Mouse (Mus musculus): ENCODE results near the gene Pip4k2a. TPM values are rescaled to one million over a fixed set of nuclear protein-coding genes. Genes with fewer than 3 reads are reported as not detected.
A peak's percentile ranks its signal among the peaks of the same experiment; 100 is the strongest.

Pip4k2a gene
- polyA plus RNA-seq, 1 experiment from 2014 or later, result 12.7 TPM

GRCm38 (mm10) chr2:18835266-18835908 lies 162.5 kb downstream of the Pip4k2a start:
- ATAC-seq (ENCODE audit: low read depth), result no peak
- no peak overlapping the region for H3K27ac ChIP-seq (replicated peaks)
- 95% methylated on average over 12 of the region's 12 CpGs for WGBS

DNA sequence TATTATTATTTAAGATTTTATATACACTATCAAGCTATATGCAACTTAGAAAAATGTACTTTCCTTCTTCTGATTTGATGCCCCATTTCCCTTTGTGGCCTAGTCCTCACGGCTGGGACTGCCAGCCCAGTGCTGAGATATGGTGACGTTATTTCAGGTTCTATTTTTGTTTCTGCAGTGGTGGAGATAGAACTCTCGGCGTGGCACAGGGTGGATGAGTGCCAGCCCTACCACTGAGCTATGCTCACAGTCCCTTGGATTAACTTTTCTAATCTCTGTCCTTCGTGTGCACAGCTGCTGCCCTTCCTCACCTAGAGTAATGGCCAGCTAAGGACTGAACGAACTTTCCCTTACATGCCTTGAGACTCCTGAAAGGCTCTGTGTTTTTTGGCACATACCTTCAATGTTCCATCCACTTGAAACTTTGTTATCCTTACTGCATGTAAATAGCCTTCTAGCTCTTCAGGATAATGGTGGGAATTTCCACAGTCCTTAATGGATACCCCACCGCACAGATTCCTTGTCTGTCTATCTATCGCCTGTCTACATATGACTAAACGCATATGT lies 164.8 kb downstream of the Pip4k2a start:
- Histone ChIP-seq H3K4me3 (no peak overlapping the region), H3K9me3 (no peaks in the 10 kb centered on the region), H3K27me3 (no peaks in the 10 kb centered on the region), H3K4me2 (no peak overlapping the region), H3K4me1 (replicated peaks) (no peaks in the 10 kb centered on the region), H3K9ac (no peak overlapping the region), H3K36me3 (no peaks in the 10 kb centered on the region), H3K27ac (replicated peaks) (no peak overlapping the region)
- 89% methylated on average over 9 of the region's 9 CpGs for WGBS
- no peak for ATAC-seq (ENCODE audit: low read depth)

More at GRCm38 (mm10) chr2:18835266-18835908, 162.5 kb downstream of the Pip4k2a start:
- no peak overlapping the region for H3K4me3 ChIP-seq
- no peak overlapping the region for H3K4me2 ChIP-seq
- H3K36me3 ChIP-seq, result no peaks in the 10 kb centered on the region
- H3K9ac ChIP-seq, result no peak overlapping the region
- H3K9me3 ChIP-seq, result no peaks in the 10 kb centered on the region
- H3K27me3 ChIP-seq, result no peaks in the 10 kb centered on the region
- no peaks in the 10 kb centered on the region for H3K4me1 ChIP-seq (replicated peaks)

DNA sequence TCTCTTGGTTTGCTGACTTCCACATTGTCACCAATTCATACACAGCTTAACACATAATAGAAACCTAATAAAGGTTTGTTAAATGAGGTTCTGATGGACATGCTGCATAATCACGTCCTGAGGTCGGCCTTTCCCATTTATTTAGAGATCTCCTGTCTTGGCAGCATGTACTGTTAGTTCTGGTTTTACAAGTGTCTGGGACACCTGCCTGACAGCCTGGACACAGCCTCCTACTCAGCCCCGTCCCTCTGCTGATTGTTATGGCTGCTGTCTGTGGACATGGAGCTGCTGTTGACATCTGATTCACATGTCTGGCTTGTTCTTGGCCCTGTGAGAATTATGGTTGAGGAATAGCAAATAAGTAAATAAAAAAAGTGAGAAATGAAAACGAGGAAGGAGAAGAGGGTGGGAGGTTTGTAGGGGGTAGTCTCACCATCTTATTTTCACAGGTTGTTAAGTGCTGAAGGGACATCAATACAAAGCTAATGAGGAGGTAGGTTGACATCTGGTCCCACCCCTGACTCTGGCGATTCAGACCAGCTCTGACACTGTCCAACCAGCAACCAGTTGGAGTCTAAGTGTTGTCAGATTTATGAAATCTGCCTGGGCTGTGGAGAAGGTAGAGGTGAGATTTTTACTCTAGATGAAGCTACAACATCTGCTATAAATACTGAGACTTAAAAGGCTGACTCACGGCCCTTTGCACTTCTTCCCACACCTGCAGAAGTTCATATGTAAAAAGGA lies 166.7 kb downstream of the Pip4k2a start:
- Histone ChIP-seq H3K4me1 (replicated peaks) (peaks cover 5% of the 10 kb centered on the region; the same call in 1 of the 2 replicates), H3K27me3 (no peaks in the 10 kb centered on the region), H3K27ac (replicated peaks) (no peak overlapping the region), H3K36me3 (no peaks in the 10 kb centered on the region), H3K9ac (no peak overlapping the region), H3K4me3 (no peak overlapping the region), H3K4me2 (no peak overlapping the region), H3K9me3 (no peaks in the 10 kb centered on the region)
- no peak for ATAC-seq (ENCODE audit: low read depth)
- WGBS, result 76% methylated on average over 6 of the region's 6 CpGs

DNA sequence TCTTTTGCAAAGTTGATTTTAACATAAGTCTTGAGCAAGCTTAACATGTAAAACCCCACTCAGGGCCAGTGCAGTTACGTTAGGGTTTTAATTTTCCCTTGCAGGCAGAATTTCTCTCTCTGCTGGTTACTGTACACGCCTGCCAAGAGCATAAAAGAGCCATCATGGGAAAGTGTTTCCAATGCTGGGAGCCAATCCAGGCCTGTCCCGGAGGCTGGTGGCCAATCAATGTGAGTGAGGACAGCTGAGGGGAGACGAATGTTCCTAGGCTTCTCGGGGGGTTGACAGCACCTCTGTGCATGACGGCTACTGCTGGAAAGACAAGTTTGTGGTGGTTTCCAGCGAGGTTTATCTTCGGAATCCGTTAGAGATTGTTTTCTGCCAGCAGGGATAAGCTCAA lies 175.2 kb downstream of the Pip4k2a start:
- peaks cover 27% of the 10 kb centered on the region for H3K4me1 ChIP-seq (replicated peaks)
- no peak overlapping the region for H3K4me3 ChIP-seq
- H3K27me3 ChIP-seq, result no peaks in the 10 kb centered on the region
- 43% methylated on average over 9 of the region's 9 CpGs for WGBS
- ATAC-seq (ENCODE audit: low read depth), result peak; percentile 47; the same call in 1 of the 2 replicates
- no peak overlapping the region for H3K4me2 ChIP-seq
- no peak overlapping the region for H3K27ac ChIP-seq (replicated peaks)
- H3K9me3 ChIP-seq, result no peaks in the 10 kb centered on the region
- H3K36me3 ChIP-seq, result no peaks in the 10 kb centered on the region
- no peak overlapping the region for H3K9ac ChIP-seq

DNA sequence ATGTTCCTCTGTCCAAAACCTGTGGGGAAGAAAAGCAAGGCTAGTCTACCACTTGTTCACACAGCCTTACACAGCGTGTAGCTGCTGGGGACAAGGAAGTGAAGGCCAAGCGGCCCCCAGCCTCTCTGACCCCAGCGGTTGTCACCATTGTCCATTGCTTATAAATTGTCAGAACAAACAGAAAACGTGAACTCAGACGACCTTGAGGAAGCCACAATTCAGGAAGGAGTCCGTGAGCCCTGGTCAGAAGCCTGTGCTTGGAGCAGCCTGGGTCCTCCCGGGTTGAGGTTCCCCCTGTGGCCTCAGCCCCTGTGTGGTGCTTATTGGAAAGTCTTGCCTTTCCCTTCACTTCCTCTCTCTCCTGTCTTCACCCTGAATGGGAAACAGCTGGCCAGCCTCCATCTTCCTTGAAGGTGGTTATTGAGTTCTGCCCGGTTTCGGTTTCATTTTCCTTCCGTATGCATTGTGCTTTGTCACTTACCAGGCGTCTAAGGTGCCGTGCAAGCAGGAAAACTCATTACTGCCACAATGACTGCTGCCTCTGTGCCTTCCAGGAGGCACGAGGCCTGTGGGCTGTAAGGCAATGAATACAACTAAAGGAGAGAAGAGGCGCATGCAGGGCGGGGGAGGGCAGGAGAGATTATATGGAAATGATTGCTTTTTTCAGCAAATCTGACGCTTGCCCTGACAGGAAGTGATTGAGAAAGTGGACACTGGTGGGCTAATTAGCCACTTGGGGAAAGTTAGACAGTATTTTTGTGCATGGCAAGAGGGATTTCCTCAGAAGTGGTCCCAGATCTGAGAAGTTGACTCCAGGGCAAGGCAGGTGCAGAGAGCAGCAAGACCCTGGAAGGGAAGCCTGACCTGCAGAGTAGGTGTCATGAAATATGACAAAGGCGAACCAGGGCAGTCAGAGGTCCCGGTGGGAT lies 176.2 kb downstream of the Pip4k2a start:
- H3K4me3 ChIP-seq, result peak overlapping the region; percentile 3; the same call in 1 of the 2 replicates
- H3K9me3 ChIP-seq, result no peaks in the 10 kb centered on the region
- 41% methylated on average over 18 of the region's 18 CpGs for WGBS
- H3K27ac ChIP-seq (replicated peaks), result no peak overlapping the region
- peak overlapping the region; percentile 28 for H3K4me2 ChIP-seq
- ATAC-seq (ENCODE audit: low read depth), result peak; percentile 55; the same call in 1 of the 2 replicates
- no peaks in the 10 kb centered on the region for H3K27me3 ChIP-seq
- 0 out of 2 replicates have a peak overlapping the region, but pooled peaks have one; percentile 38 for H3K9ac ChIP-seq
- H3K4me1 ChIP-seq (replicated peaks), result peaks cover 23% of the 10 kb centered on the region
- H3K36me3 ChIP-seq, result no peaks in the 10 kb centered on the region

DNA sequence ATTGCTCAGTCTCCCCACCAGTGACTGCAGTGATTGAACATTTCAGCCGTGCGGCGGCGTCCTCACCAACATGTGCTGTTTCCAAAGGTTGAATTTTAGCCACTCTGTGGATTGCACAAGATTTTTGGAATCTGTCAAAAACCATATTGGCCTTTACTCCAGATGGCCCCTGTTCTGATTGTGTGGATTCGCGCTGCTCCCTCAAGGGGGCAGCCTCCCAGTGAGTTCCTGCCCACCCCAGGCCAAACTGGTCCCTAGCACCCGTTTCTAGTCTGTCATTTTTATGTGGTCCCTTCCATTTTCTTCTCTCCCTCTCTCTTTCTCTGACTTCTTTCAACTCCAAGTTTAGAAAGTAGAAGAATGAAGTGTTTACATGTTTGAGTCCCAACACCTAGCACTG lies 178.4 kb downstream of the Pip4k2a start:
- H3K36me3 ChIP-seq, result no peaks in the 10 kb centered on the region
- no peak for ATAC-seq (ENCODE audit: low read depth)
- H3K27me3 ChIP-seq, result no peaks in the 10 kb centered on the region
- no peak overlapping the region for H3K27ac ChIP-seq (replicated peaks)
- H3K9ac ChIP-seq, result no peak overlapping the region
- peaks cover 22% of the 10 kb centered on the region for H3K4me1 ChIP-seq (replicated peaks)
- H3K4me3 ChIP-seq, result no peak overlapping the region
- no peaks in the 10 kb centered on the region for H3K9me3 ChIP-seq
- no peak overlapping the region for H3K4me2 ChIP-seq
- WGBS, result 76% methylated on average over 7 of the region's 7 CpGs

- 93% methylated on average over 2 of the region's 2 CpGs for WGBS
- Histone ChIP-seq H3K36me3 (no peaks in the 10 kb centered on the region), H3K4me1 (replicated peaks) (no peaks in the 10 kb centered on the region), H3K27me3 (no peaks in the 10 kb centered on the region), H3K9me3 (no peaks in the 10 kb centered on the region), H3K4me2 (no peak overlapping the region), H3K27ac (replicated peaks) (no peak overlapping the region), H3K4me3 (no peak overlapping the region), H3K9ac (no peak overlapping the region)
- ATAC-seq (ENCODE audit: low read depth), result no peak
These were observed 181.9 kb downstream of the Pip4k2a start for GRCm38 (mm10) chr2:18816036-18816435.

DNA sequence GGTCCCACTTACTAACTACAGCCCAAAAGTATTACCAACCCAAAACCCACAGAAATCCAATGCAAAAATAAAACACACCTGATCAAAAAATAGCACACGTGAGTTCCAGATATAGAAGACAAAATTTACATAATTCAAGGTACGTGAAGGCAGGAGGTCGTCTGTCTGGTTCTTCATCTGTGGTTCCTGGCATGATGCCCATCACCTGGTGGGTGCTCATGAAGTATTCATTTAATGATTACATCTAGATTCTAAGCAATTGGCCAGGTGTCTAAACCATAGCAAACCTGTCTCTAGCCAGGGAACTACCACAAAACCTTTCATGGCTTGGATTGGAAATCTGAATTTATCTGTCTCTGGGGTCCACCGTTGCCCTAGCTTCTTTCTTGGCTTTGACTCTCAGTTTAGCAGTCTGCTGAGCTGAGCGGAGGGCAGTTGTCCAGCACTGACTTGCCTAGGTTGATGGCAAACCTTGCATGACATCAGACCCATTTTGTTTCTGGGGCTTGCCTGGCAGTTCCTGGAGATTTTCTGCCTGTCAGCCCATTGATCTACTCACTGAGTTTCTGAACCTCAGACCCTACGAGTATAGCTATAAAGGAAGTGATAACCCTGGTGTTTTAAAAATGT lies 182.5 kb downstream of the Pip4k2a start:
- 70% methylated on average over 6 of the region's 6 CpGs for WGBS
- Histone ChIP-seq H3K36me3 (no peaks in the 10 kb centered on the region), H3K9me3 (no peaks in the 10 kb centered on the region), H3K4me3 (no peak overlapping the region), H3K4me2 (no peak overlapping the region), H3K27me3 (no peaks in the 10 kb centered on the region), H3K9ac (no peak overlapping the region), H3K4me1 (replicated peaks) (no peaks in the 10 kb centered on the region), H3K27ac (replicated peaks) (no peak overlapping the region)
- no peak for ATAC-seq (ENCODE audit: low read depth)

GRCm38 (mm10) chr2:18814447-18814804 lies 183.5 kb downstream of the Pip4k2a start:
- no peak overlapping the region for H3K4me2 ChIP-seq
- no peaks in the 10 kb centered on the region for H3K27me3 ChIP-seq
- H3K4me1 ChIP-seq (replicated peaks), result no peaks in the 10 kb centered on the region
- WGBS, result 46% methylated on average over 5 of the region's 5 CpGs
- no peak overlapping the region for H3K9ac ChIP-seq
- H3K27ac ChIP-seq (replicated peaks), result no peak overlapping the region
- no peaks in the 10 kb centered on the region for H3K9me3 ChIP-seq
- no peak overlapping the region for H3K4me3 ChIP-seq
- ATAC-seq (ENCODE audit: low read depth), result no peak
- H3K36me3 ChIP-seq, result no peaks in the 10 kb centered on the region

GRCm38 (mm10) chr2:18813683-18814446 lies 184.1 kb downstream of the Pip4k2a start:
- H3K27me3 ChIP-seq, result no peaks in the 10 kb centered on the region
- no peaks in the 10 kb centered on the region for H3K9me3 ChIP-seq
- no peaks in the 10 kb centered on the region for H3K36me3 ChIP-seq
- H3K27ac ChIP-seq (replicated peaks), result no peak overlapping the region
- no peak overlapping the region for H3K9ac ChIP-seq
- no peak overlapping the region for H3K4me2 ChIP-seq
- no peak for ATAC-seq (ENCODE audit: low read depth)
- WGBS, result 63% methylated on average over 11 of the region's 11 CpGs
- H3K4me3 ChIP-seq, result no peak overlapping the region
- no peaks in the 10 kb centered on the region for H3K4me1 ChIP-seq (replicated peaks)

DNA sequence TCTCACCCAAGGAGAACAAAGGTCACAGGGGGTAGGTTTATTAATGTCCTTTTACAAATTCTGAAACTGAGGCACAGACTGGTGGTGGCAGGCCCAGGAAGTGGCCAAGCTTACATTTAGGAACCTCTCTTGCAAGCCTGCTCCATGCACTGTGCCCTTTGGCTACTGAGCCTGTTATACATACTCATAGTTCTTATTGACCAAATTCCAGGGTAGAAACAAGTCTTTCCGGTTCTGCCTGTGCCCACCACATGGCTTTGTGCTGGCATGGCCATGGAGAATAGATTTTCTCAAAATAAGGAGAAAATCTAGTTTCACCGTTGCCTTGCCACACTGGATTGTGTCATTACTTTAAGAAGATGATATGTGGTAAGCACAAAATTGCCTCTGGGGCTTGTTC lies 190.0 kb downstream of the Pip4k2a start:
- no peaks in the 10 kb centered on the region for H3K4me1 ChIP-seq (replicated peaks)
- no peak overlapping the region for H3K4me2 ChIP-seq
- no peaks in the 10 kb centered on the region for H3K36me3 ChIP-seq
- H3K9me3 ChIP-seq, result no peaks in the 10 kb centered on the region
- no peak for ATAC-seq (ENCODE audit: low read depth)
- H3K27ac ChIP-seq (replicated peaks), result no peak overlapping the region
- H3K4me3 ChIP-seq, result no peak overlapping the region
- 86% methylated on average over 2 of the region's 2 CpGs for WGBS
- H3K9ac ChIP-seq, result no peak overlapping the region
- H3K27me3 ChIP-seq, result peaks cover 7% of the 10 kb centered on the region

Measured in neural tube, embryonic 13.5 days (tissue).